Mouse (Mus musculus) lung, postnatal 0 days (tissue): ENCODE measurements around the gene Gatad1.

Experiments used
- CTCF ChIP-seq: IDR thresholded peaks from 2 replicates; pipeline ENCODE4 v1.5.1; 2016; ENCODE audit warnings: antibody characterized with exemption, mild to moderate bottlenecking
- EP300 ChIP-seq: IDR thresholded peaks from 2 replicates; pipeline ENCODE4 v1.6.1; 2016; ENCODE audit warnings: antibody characterized with exemption, mild to moderate bottlenecking, control low read depth

- TF ChIP-seq CTCF (no peak), EP300 (no peak)
Observed at GRCm38 (mm10) chr5:3692956-3693355, 36.0 kb upstream of the Gatad1 start.
